Mouse (Mus musculus): ENCODE results near the gene Prkce.

DNA sequence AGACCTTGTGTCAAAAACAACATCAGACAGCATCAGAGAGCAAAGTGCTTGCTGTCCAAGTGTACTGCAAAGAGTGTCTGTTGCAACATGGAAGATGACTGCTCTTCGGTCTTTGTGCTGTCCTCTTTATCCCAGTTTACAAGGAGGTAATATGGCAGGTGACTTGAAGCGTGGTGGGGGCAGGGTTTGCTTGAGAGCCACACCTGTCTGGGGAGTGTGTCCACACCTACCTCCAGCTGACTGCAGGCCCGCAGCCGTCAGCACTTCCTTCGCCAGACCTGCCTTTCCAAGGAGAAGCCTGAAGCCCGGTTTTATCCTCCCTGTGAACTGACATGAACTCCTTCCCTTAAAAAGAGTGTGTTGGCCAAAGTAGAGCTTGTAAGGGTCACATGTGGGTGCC lies 458.9 kb downstream of the Prkce start:
- TF ChIP-seq CTCF (IDR thresholded peaks at IDR 0.05; ENCODE audit: borderline replicate concordance, extremely low read depth, insufficient read depth, insufficient read length) (no peak), POLR2A (IDR thresholded peaks at IDR 0.05; ENCODE audit: borderline replicate concordance, extremely low read depth, insufficient read depth, insufficient read length, poor library complexity, severe bottlenecking) (no peak)

Data from brain, embryonic 14.5 days (tissue).